Mouse (Mus musculus): ENCODE data around the gene Slc22a28. TPM values are rescaled to one million over a fixed set of nuclear protein-coding genes. Genes with fewer than 3 reads are reported as not detected.
"Not testable (repeated sequence)": the region's sequence is repeated elsewhere in the genome, so short reads cannot be mapped to it uniquely, and the experiment has no call there.

The Slc22a28 gene
- polyA plus RNA-seq (2015; fragmentation: Nextera tagmentation; extraction: Ambion mirVana): not detected in 2 replicates

GRCm38 (mm10) chr19:8131881-8132280 is at the start of gene Slc22a28:
TSS of gene Slc22a28 (minus strand) at chr19:8131982.
- H3K4me1 ChIP-seq (replicated peaks; ENCODE audit: control insufficient read depth, insufficient read depth, low read length); H3K27ac ChIP-seq (ENCODE audit: low read length); H3K27me3 ChIP-seq (ENCODE audit: control insufficient read depth, insufficient read depth, low read depth, low read length); H3K4me2 ChIP-seq (ENCODE audit: low read depth, low read length); H3K36me3 ChIP-seq (ENCODE audit: control insufficient read depth, insufficient read depth, low read length); H3K9me3 ChIP-seq (ENCODE audit: control insufficient read depth, low read length); H3K9ac ChIP-seq (ENCODE audit: low read length); H3K4me3 ChIP-seq (ENCODE audit: low read length); ATAC-seq (ENCODE audit: low read depth): not testable (repeated sequence)
- WGBS: 86% methylated on average over 2 of the region's 3 CpGs

GRCm38 (mm10) chr19:8148787-8149523 is 17.2 kb upstream of the Slc22a28 start:
- H3K9ac ChIP-seq (ENCODE audit: low read length): no peak overlapping the region
- ATAC-seq (ENCODE audit: low read depth): no peak
- no peaks in the 10 kb centered on the region for H3K27me3 ChIP-seq (ENCODE audit: control insufficient read depth, insufficient read depth, low read depth, low read length)
- H3K27ac ChIP-seq (ENCODE audit: low read length): no peak overlapping the region
- WGBS: 49% methylated on average over 2 of the region's 2 CpGs
- H3K4me2 ChIP-seq (ENCODE audit: low read depth, low read length): no peak overlapping the region
- no peaks in the 10 kb centered on the region for H3K4me1 ChIP-seq (replicated peaks; ENCODE audit: control insufficient read depth, insufficient read depth, low read length)
- no peaks in the 10 kb centered on the region for H3K36me3 ChIP-seq (ENCODE audit: control insufficient read depth, insufficient read depth, low read length)
- no peak overlapping the region for H3K4me3 ChIP-seq (ENCODE audit: low read length)
- peaks cover 6% of the 10 kb centered on the region; the same call in 1 of the 2 replicates for H3K9me3 ChIP-seq (ENCODE audit: control insufficient read depth, low read length)

GRCm38 (mm10) chr19:8142716-8143115 is 10.9 kb upstream of the Slc22a28 start:
- ATAC-seq (ENCODE audit: low read depth); H3K36me3 ChIP-seq (ENCODE audit: control insufficient read depth, insufficient read depth, low read length); H3K4me1 ChIP-seq (replicated peaks; ENCODE audit: control insufficient read depth, insufficient read depth, low read length); H3K9me3 ChIP-seq (ENCODE audit: control insufficient read depth, low read length); H3K27me3 ChIP-seq (ENCODE audit: control insufficient read depth, insufficient read depth, low read depth, low read length); H3K4me3 ChIP-seq (ENCODE audit: low read length); H3K9ac ChIP-seq (ENCODE audit: low read length); H3K27ac ChIP-seq (ENCODE audit: low read length); H3K4me2 ChIP-seq (ENCODE audit: low read depth, low read length): not testable (repeated sequence)
- WGBS: 74% methylated on average over 2 of the region's 2 CpGs

GRCm38 (mm10) chr19:8134127-8134841 is 2.5 kb upstream of the Slc22a28 start:
- H3K4me3 ChIP-seq (ENCODE audit: low read length); ATAC-seq (ENCODE audit: low read depth); H3K9me3 ChIP-seq (ENCODE audit: control insufficient read depth, low read length); H3K4me2 ChIP-seq (ENCODE audit: low read depth, low read length); H3K9ac ChIP-seq (ENCODE audit: low read length); H3K36me3 ChIP-seq (ENCODE audit: control insufficient read depth, insufficient read depth, low read length); H3K27me3 ChIP-seq (ENCODE audit: control insufficient read depth, insufficient read depth, low read depth, low read length); H3K4me1 ChIP-seq (replicated peaks; ENCODE audit: control insufficient read depth, insufficient read depth, low read length); H3K27ac ChIP-seq (ENCODE audit: low read length): not testable (repeated sequence)
- WGBS: 58% methylated on average over 14 of the region's 14 CpGs

GRCm38 (mm10) chr19:8019904-8020349 is 111.9 kb downstream of the Slc22a28 start:
- WGBS: 83% methylated on average over 13 of the region's 13 CpGs
- Histone ChIP-seq H3K36me3 (ENCODE audit: control insufficient read depth, insufficient read depth, low read length) (no peaks in the 10 kb centered on the region), H3K4me1 (replicated peaks; ENCODE audit: control insufficient read depth, insufficient read depth, low read length) (no peaks in the 10 kb centered on the region), H3K4me3 (ENCODE audit: low read length) (no peak overlapping the region), H3K4me2 (ENCODE audit: low read depth, low read length) (no peak overlapping the region), H3K9me3 (ENCODE audit: control insufficient read depth, low read length) (no peaks in the 10 kb centered on the region), H3K27me3 (ENCODE audit: control insufficient read depth, insufficient read depth, low read depth, low read length) (no peaks in the 10 kb centered on the region), H3K27ac (ENCODE audit: low read length) (no peak overlapping the region), H3K9ac (ENCODE audit: low read length) (no peak overlapping the region)
- ATAC-seq (ENCODE audit: low read depth): no peak

- not testable (repeated sequence) for H3K4me1 ChIP-seq (replicated peaks; ENCODE audit: control insufficient read depth, insufficient read depth, low read length); H3K4me2 ChIP-seq (ENCODE audit: low read depth, low read length); H3K36me3 ChIP-seq (ENCODE audit: control insufficient read depth, insufficient read depth, low read length); H3K9ac ChIP-seq (ENCODE audit: low read length); H3K27me3 ChIP-seq (ENCODE audit: control insufficient read depth, insufficient read depth, low read depth, low read length); H3K4me3 ChIP-seq (ENCODE audit: low read length); ATAC-seq (ENCODE audit: low read depth); H3K9me3 ChIP-seq (ENCODE audit: control insufficient read depth, low read length); H3K27ac ChIP-seq (ENCODE audit: low read length)
- 85% methylated on average over 16 of the region's 17 CpGs for WGBS
These were observed 112.4 kb downstream of the Slc22a28 start for GRCm38 (mm10) chr19:8019329-8019851.

- not testable (repeated sequence) for H3K4me3 ChIP-seq (ENCODE audit: low read length)
These were observed 113.2 kb downstream of the Slc22a28 start for GRCm38 (mm10) chr19:8018535-8018934.

More at GRCm38 (mm10) chr19:8018535-8018934, 113.2 kb downstream of the Slc22a28 start:
- not testable (repeated sequence) for H3K36me3 ChIP-seq (ENCODE audit: control insufficient read depth, insufficient read depth, low read length); H3K4me2 ChIP-seq (ENCODE audit: low read depth, low read length); H3K27me3 ChIP-seq (ENCODE audit: control insufficient read depth, insufficient read depth, low read depth, low read length); H3K4me1 ChIP-seq (replicated peaks; ENCODE audit: control insufficient read depth, insufficient read depth, low read length); H3K9ac ChIP-seq (ENCODE audit: low read length); H3K27ac ChIP-seq (ENCODE audit: low read length); ATAC-seq (ENCODE audit: low read depth); H3K9me3 ChIP-seq (ENCODE audit: control insufficient read depth, low read length)
- 89% methylated on average over 9 of the region's 9 CpGs for WGBS

Other genes with a start within 250 kb of the Slc22a28 start
- gene Slc22a27, start 166.0 kb downstream of the Slc22a28 start, polyA plus RNA-seq (2015; fragmentation: Nextera tagmentation; extraction: Ambion mirVana): not detected in 2 replicates
- 0.09 TPM in 1 of 2 replicates, not detected in the other for gene Slc22a29, start 86.9 kb upstream of the Slc22a28 start, polyA plus RNA-seq (2015; fragmentation: Nextera tagmentation; extraction: Ambion mirVana)

Data from lung, embryonic 16.5 days (tissue).